Mouse (Mus musculus): Measurements from ENCODE around the gene Grik5. TPM values are rescaled to one million over a fixed set of nuclear protein-coding genes. Genes with fewer than 3 reads are reported as not detected.

The Grik5 gene
- polyA plus RNA-seq (2015; fragmentation: Nextera tagmentation; extraction: Ambion mirVana), result 4.1 and 4.6 TPM in 2 replicates

- peaks cover 16% of the 10 kb centered on the region for H3K36me3 ChIP-seq
- H3K27ac ChIP-seq (replicated peaks), result peak within 1 kb of the TSS; percentile 85
- H3K9ac ChIP-seq, result peak within 1 kb of the TSS; percentile 93
- WGBS, result 2% methylated on average over 24 of the region's 28 CpGs
- peaks cover 46% of the 10 kb centered on the region for H3K4me1 ChIP-seq
- no peaks in the 10 kb centered on the region for H3K27me3 ChIP-seq (replicated peaks)
- H3K4me2 ChIP-seq, result peak within 1 kb of the TSS; percentile 93
- no peak for ATAC-seq (ENCODE audit: extremely low read depth, insufficient number of reproducible peaks, low FRiP score, low TSS enrichment)
- peak within 1 kb of the TSS; percentile 76 for H3K4me3 ChIP-seq
- no peaks in the 10 kb centered on the region for H3K9me3 ChIP-seq
These were observed at the start of gene Grik5, which contains the start of gene Zfp574 for GRCm38 (mm10) chr7:25071979-25072715. Gene Grik5 (minus strand): TSS chr7:25072346. Gene Zfp574 (plus strand): TSS chr7:25072567.

- H3K9ac ChIP-seq, result no peak overlapping the region
- H3K27me3 ChIP-seq (replicated peaks), result peaks cover 4% of the 10 kb centered on the region; the same call in 1 of the 2 replicates
- H3K4me1 ChIP-seq, result peaks cover 7% of the 10 kb centered on the region; the same call in 1 of the 2 replicates
- ATAC-seq (ENCODE audit: extremely low read depth, insufficient number of reproducible peaks, low FRiP score, low TSS enrichment), result no peak
- no peak overlapping the region for H3K4me3 ChIP-seq
- H3K4me2 ChIP-seq, result no peak overlapping the region
- no peaks in the 10 kb centered on the region for H3K9me3 ChIP-seq
- H3K36me3 ChIP-seq, result no peaks in the 10 kb centered on the region
- H3K27ac ChIP-seq (replicated peaks), result no peak overlapping the region
- WGBS, result 58% methylated on average over 13 of the region's 13 CpGs
These were observed 49.2 kb upstream of the Grik5 start for GRCm38 (mm10) chr7:25121240-25121786.

- H3K4me2 ChIP-seq, result no peak overlapping the region
- peaks cover 12% of the 10 kb centered on the region for H3K27me3 ChIP-seq (replicated peaks)
- H3K4me3 ChIP-seq, result no peak overlapping the region
- H3K9me3 ChIP-seq, result no peaks in the 10 kb centered on the region
- WGBS, result 46% methylated on average over 13 of the region's 25 CpGs
- no peak for ATAC-seq (ENCODE audit: extremely low read depth, insufficient number of reproducible peaks, low FRiP score, low TSS enrichment)
- H3K4me1 ChIP-seq, result peaks cover 7% of the 10 kb centered on the region; the same call in 1 of the 2 replicates
- H3K27ac ChIP-seq (replicated peaks), result no peak overlapping the region
- H3K9ac ChIP-seq, result no peak overlapping the region
- H3K36me3 ChIP-seq, result no peaks in the 10 kb centered on the region
These were observed 48.1 kb upstream of the Grik5 start for GRCm38 (mm10) chr7:25120061-25120834.

GRCm38 (mm10) chr7:25112956-25113603, 40.9 kb upstream of the Grik5 start:
- Histone ChIP-seq H3K4me3 (no peak overlapping the region), H3K9me3 (no peaks in the 10 kb centered on the region), H3K9ac (no peak overlapping the region), H3K27ac (replicated peaks) (no peak overlapping the region), H3K27me3 (replicated peaks) (peaks cover 36% of the 10 kb centered on the region), H3K36me3 (no peaks in the 10 kb centered on the region), H3K4me2 (no peak overlapping the region), H3K4me1 (no peaks in the 10 kb centered on the region)
- ATAC-seq (ENCODE audit: extremely low read depth, insufficient number of reproducible peaks, low FRiP score, low TSS enrichment), result no peak
- WGBS, result 75% methylated on average over 16 of the region's 16 CpGs

GRCm38 (mm10) chr7:25112178-25112955, 40.2 kb upstream of the Grik5 start:
- Histone ChIP-seq H3K9ac (no peak overlapping the region), H3K27ac (replicated peaks) (no peak overlapping the region), H3K9me3 (no peaks in the 10 kb centered on the region), H3K36me3 (no peaks in the 10 kb centered on the region), H3K4me2 (no peak overlapping the region), H3K4me3 (no peak overlapping the region), H3K27me3 (replicated peaks) (peaks cover 37% of the 10 kb centered on the region), H3K4me1 (peaks cover 5% of the 10 kb centered on the region)
- 77% methylated on average over 17 of the region's 17 CpGs for WGBS
- no peak for ATAC-seq (ENCODE audit: extremely low read depth, insufficient number of reproducible peaks, low FRiP score, low TSS enrichment)

GRCm38 (mm10) chr7:25110336-25110735, 38.2 kb upstream of the Grik5 start:
- H3K4me1 ChIP-seq, result peaks cover 15% of the 10 kb centered on the region
- 58% methylated on average over 9 of the region's 9 CpGs for WGBS
- ATAC-seq (ENCODE audit: extremely low read depth, insufficient number of reproducible peaks, low FRiP score, low TSS enrichment), result no peak
- no peak overlapping the region for H3K9ac ChIP-seq
- no peaks in the 10 kb centered on the region for H3K9me3 ChIP-seq
- no peak overlapping the region for H3K27ac ChIP-seq (replicated peaks)
- H3K4me3 ChIP-seq, result no peak overlapping the region
- peaks cover 25% of the 10 kb centered on the region for H3K27me3 ChIP-seq (replicated peaks)
- H3K36me3 ChIP-seq, result no peaks in the 10 kb centered on the region
- no peak overlapping the region for H3K4me2 ChIP-seq

- no peak overlapping the region for H3K27ac ChIP-seq (replicated peaks)
- no peak overlapping the region for H3K4me3 ChIP-seq
- H3K9me3 ChIP-seq, result no peaks in the 10 kb centered on the region
- no peak overlapping the region for H3K4me2 ChIP-seq
- peaks cover 15% of the 10 kb centered on the region for H3K4me1 ChIP-seq
- no peaks in the 10 kb centered on the region for H3K36me3 ChIP-seq
- H3K27me3 ChIP-seq (replicated peaks), result peaks cover 17% of the 10 kb centered on the region
- ATAC-seq (ENCODE audit: extremely low read depth, insufficient number of reproducible peaks, low FRiP score, low TSS enrichment), result no peak
- H3K9ac ChIP-seq, result no peak overlapping the region
- 80% methylated on average over 12 of the region's 12 CpGs for WGBS
These were observed 37.2 kb upstream of the Grik5 start for GRCm38 (mm10) chr7:25109355-25109754.

- Histone ChIP-seq H3K4me2 (peak overlapping the region; percentile 47), H3K9ac (peak overlapping the region; percentile 37; the same call in 1 of the 2 replicates)
- WGBS, result 31% methylated on average over 16 of the region's 17 CpGs
These were observed 34.8 kb upstream of the Grik5 start for GRCm38 (mm10) chr7:25106790-25107502.

GRCm38 (mm10) chr7:25105411-25106160, 33.4 kb upstream of the Grik5 start:
- Histone ChIP-seq H3K9me3 (no peaks in the 10 kb centered on the region), H3K27me3 (replicated peaks) (peaks cover 18% of the 10 kb centered on the region), H3K4me2 (no peak overlapping the region), H3K4me1 (peaks cover 15% of the 10 kb centered on the region), H3K36me3 (no peaks in the 10 kb centered on the region), H3K4me3 (no peak overlapping the region), H3K9ac (no peak overlapping the region), H3K27ac (replicated peaks) (no peak overlapping the region)
- ATAC-seq (ENCODE audit: extremely low read depth, insufficient number of reproducible peaks, low FRiP score, low TSS enrichment), result no peak
- whole genome bisulfite sequencing, result 16% methylated on average over 17 of the region's 17 CpGs

More at GRCm38 (mm10) chr7:25106790-25107502, 34.8 kb upstream of the Grik5 start:
- Histone ChIP-seq H3K27ac (replicated peaks) (peak overlapping the region; percentile 59), H3K4me1 (peaks cover 15% of the 10 kb centered on the region), H3K27me3 (replicated peaks) (peaks cover 18% of the 10 kb centered on the region), H3K9me3 (no peaks in the 10 kb centered on the region), H3K36me3 (no peaks in the 10 kb centered on the region), H3K4me3 (no peak overlapping the region)
- ATAC-seq (ENCODE audit: extremely low read depth, insufficient number of reproducible peaks, low FRiP score, low TSS enrichment), result peak; percentile 23; the same call in 1 of the 2 replicates

All from heart, embryonic 13.5 days (tissue).